Mouse (Mus musculus) limb, embryonic 14.5 days (tissue): Measurements from ENCODE around the gene Tmcc3. TPM values are rescaled to one million over a fixed set of nuclear protein-coding genes. Genes with fewer than 3 reads are reported as not detected.

Experiments used
- ATAC-seq: fragments of 200-750 bp; cut with Nextera tagmentation; 2 replicates; pipeline ENCODE4 v1.8.0; 2017; ENCODE audit warnings: low read depth, moderate number of reproducible peaks, moderate TSS enrichment; ENCODE audit not compliant: low FRiP score
- DNase-seq: peaks from one replicate; pipeline ENCODE4 v3.0.0-alpha.2; 2015; ENCODE audit warnings: low spot score
- H3K27ac ChIP-seq: fragments of 300-500 bp; sonication (generic); replicated peaks from 2 replicates; pipeline ENCODE4 v1.5.1; 2014; ENCODE audit warnings: low read depth, mild to moderate bottlenecking, low read length, moderate library complexity, mixed read lengths
- H3K27me3 ChIP-seq: fragments of 300-500 bp; sonication (generic); 2 replicates; pipeline ENCODE4 v1.6.1; 2014; ENCODE audit warnings: low read length, mixed read lengths; ENCODE audit not compliant: control insufficient read depth, insufficient read depth
- H3K36me3 ChIP-seq: fragments of 300-500 bp; sonication (generic); 2 replicates; pipeline ENCODE4 v1.6.1; 2014; ENCODE audit warnings: mild to moderate bottlenecking, low read length, moderate library complexity, mixed read lengths; ENCODE audit not compliant: control insufficient read depth, insufficient read depth
- H3K4me1 ChIP-seq: fragments of 300-500 bp; sonication (generic); 2 replicates; pipeline ENCODE4 v1.6.1; 2014; ENCODE audit warnings: antibody characterized with exemption, low read length, mixed read lengths; ENCODE audit not compliant: control insufficient read depth, insufficient read depth
- H3K4me2 ChIP-seq: fragments of 300-500 bp; sonication (generic); replicated peaks from 2 replicates; pipeline ENCODE4 v1.6.1; 2014; ENCODE audit warnings: low read depth, mild to moderate bottlenecking, low read length, moderate library complexity; ENCODE audit not compliant: severe bottlenecking
- H3K4me3 ChIP-seq: fragments of 300-500 bp; sonication (generic); replicated peaks from 2 replicates; pipeline ENCODE4 v1.5.1; 2014; ENCODE audit warnings: low read length
- H3K9ac ChIP-seq: fragments of 300-500 bp; sonication (generic); 2 replicates; pipeline ENCODE4 v1.6.1; 2014; ENCODE audit warnings: mild to moderate bottlenecking, low read depth, low read length, moderate library complexity; ENCODE audit not compliant: severe bottlenecking
- H3K9me3 ChIP-seq: fragments of 300-500 bp; sonication (generic); 2 replicates; pipeline ENCODE4 v1.6.1; 2016; ENCODE audit warnings: low read length; ENCODE audit not compliant: control insufficient read depth
- POLR2A ChIP-seq: fragments of 200-500 bp; IDR thresholded peaks from 2 replicates; pipeline ENCODE4 v1.8.0; 2012; ENCODE audit warnings: inconsistent platforms, mild to moderate bottlenecking, moderate library complexity, borderline replicate concordance; ENCODE audit not compliant: insufficient read depth, insufficient read length; ENCODE audit errors: extremely low read depth
- WGBS: fragments of 180-500 bp; shearing (Covaris S2); extraction: QIAGEN DNeasy Blood & Tissue Kit; methylation state at CpG from one replicate; pipeline ENCODE4 v1.1.7; 2014; 5-methylcytosine and 5-hydroxymethylcytosine counted together
- polyA plus RNA-seq, 2 experiments: library from polyadenylated mRNA; depleted of rRNA in 1 of 2; stranded (reverse) in 1 of 2; unstranded in 1 of 2; fragments of >200 nt; fragmentation: Nextera tagmentation in 1 of 2; extraction: Ambion mirVana in 1 of 2; gene quantifications; 2 replicates each; pipeline versions ENCODE4 v1.2.1 to v1.2.3; 2012 to 2014

The Tmcc3 gene
- polyA plus RNA-seq, 2 experiments = 10.5 to 18.2 TPM

DNA sequence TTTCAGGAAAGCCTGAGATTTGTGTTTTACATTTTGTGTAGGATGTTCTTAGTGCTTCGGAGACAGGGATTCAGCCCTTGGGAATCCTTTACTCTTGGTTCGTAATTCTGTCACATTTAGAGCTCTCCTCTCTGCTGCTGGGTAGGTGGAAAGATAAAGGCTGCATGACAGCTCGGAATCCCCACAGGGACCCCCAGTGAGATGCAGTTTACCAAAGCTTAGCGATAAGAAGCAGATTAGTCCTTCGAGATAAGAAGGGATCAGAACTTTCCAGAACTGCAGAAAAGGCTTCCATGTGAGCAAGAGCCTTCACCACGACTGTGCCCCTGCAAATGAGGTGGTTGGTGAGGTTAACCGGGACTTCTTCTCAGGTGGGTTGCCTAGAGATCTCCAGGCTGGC, 122.2 kb downstream of the Tmcc3 start:
- 51% methylated on average over 7 of the region's 7 CpGs for WGBS
- no peak for ATAC-seq
- no peaks in the 10 kb centered on the region for H3K36me3 ChIP-seq
- no peak overlapping the region for H3K27ac ChIP-seq
- DNase-seq = no peak
- no peaks in the 10 kb centered on the region for H3K27me3 ChIP-seq
- H3K4me2 ChIP-seq = no peak overlapping the region
- H3K4me3 ChIP-seq = no peak overlapping the region
- no peak overlapping the region for H3K9ac ChIP-seq
- TF ChIP-seq POLR2A = no peak
- H3K9me3 ChIP-seq = no peaks in the 10 kb centered on the region
- no peaks in the 10 kb centered on the region for H3K4me1 ChIP-seq

DNA sequence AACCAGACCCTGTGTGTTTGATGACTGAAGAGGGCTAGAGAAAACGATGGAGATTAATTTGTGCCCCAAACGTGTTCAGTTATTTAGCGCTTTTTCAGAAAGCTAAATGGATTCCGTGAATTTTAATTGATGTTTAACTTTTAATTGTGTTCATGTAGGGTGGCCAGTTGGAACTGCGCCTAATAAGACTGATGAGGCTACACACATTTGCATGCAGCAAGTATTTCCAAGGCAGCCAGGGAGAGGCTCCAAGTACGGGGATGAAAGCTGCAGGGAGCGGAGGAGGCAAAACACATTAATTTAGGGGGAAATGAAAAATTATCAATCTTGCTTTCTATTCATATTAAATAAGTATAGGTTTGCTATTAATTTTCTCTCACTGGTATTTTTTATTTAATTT, 131.0 kb downstream of the Tmcc3 start:
- Histone ChIP-seq H3K9ac (no peak overlapping the region), H3K9me3 (no peaks in the 10 kb centered on the region), H3K36me3 (no peaks in the 10 kb centered on the region), H3K27me3 (no peaks in the 10 kb centered on the region), H3K4me3 (no peak overlapping the region), H3K27ac (no peak overlapping the region), H3K4me1 (peaks cover 4% of the 10 kb centered on the region; the same call in 1 of the 2 replicates), H3K4me2 (no peak overlapping the region)
- DNase-seq (no peak), ATAC-seq (no peak)
- 73% methylated on average over 7 of the region's 7 CpGs for WGBS
- TF ChIP-seq POLR2A = no peak

- Histone ChIP-seq H3K9me3 (no peaks in the 10 kb centered on the region), H3K4me1 (peaks cover 4% of the 10 kb centered on the region; the same call in 1 of the 2 replicates), H3K27me3 (no peaks in the 10 kb centered on the region), H3K36me3 (no peaks in the 10 kb centered on the region), H3K9ac (no peak overlapping the region), H3K27ac (no peak overlapping the region), H3K4me3 (no peak overlapping the region), H3K4me2 (no peak overlapping the region)
- ATAC-seq (no peak), DNase-seq (no peak)
- WGBS = 90% methylated on average over 4 of the region's 4 CpGs
- no peak for TF ChIP-seq POLR2A
These were observed 131.7 kb downstream of the Tmcc3 start for GRCm38 (mm10) chr10:94443453-94443852.

- H3K27ac ChIP-seq = no peak overlapping the region
- H3K4me3 ChIP-seq = no peak overlapping the region
- H3K36me3 ChIP-seq = no peaks in the 10 kb centered on the region
- peaks cover 7% of the 10 kb centered on the region; the same call in 1 of the 2 replicates for H3K4me1 ChIP-seq
- DNase-seq (no peak), ATAC-seq (no peak)
- no peak overlapping the region for H3K9ac ChIP-seq
- H3K27me3 ChIP-seq = no peaks in the 10 kb centered on the region
- H3K4me2 ChIP-seq = no peak overlapping the region
- no peak for TF ChIP-seq POLR2A
- 83% methylated on average over 7 of the region's 7 CpGs for WGBS
- H3K9me3 ChIP-seq = no peaks in the 10 kb centered on the region
These were observed 133.4 kb downstream of the Tmcc3 start for GRCm38 (mm10) chr10:94445192-94445591.

DNA sequence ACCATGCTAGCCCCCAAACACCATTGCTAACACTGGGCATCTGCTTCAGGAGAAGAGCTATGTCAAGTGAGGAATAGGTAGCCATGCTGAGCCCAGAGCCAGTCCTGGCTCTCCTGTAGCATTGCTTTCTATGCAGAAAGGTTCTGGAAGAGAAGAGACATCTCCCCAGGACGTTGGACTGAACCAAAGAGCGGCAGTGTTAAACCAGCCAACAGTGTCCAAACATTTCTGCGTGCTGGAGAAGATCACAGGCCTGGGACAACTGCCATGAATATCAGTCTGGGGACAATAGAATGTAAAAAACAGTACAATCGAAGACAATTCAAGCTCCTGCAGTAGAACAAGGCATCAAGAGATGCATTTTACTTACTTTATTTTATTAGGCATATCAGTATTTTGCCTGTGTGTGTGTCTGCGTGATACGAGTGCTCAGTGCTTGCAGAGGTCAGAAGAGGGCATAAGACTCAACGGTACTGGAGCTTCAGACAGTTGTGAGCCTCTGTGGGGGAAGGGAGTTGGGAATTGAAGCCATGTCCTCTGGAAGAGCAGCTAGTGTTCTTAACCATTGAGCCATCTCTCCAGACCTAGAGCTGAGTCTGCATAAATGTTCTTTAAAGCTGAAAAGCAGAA, 134.7 kb downstream of the Tmcc3 start:
- Histone ChIP-seq H3K4me1 (peaks cover 11% of the 10 kb centered on the region), H3K27me3 (no peaks in the 10 kb centered on the region), H3K4me2 (no peak overlapping the region), H3K4me3 (no peak overlapping the region), H3K36me3 (no peaks in the 10 kb centered on the region), H3K9ac (no peak overlapping the region), H3K9me3 (no peaks in the 10 kb centered on the region), H3K27ac (no peak overlapping the region)
- ATAC-seq (no peak), DNase-seq (no peak)
- 68% methylated on average over 7 of the region's 7 CpGs for WGBS
- TF ChIP-seq POLR2A = no peak
